Mouse (Mus musculus) neutrophil, adult 5-6 weeks (primary cell): Measurements from ENCODE around the gene Eci2. TPM values are rescaled to one million over a fixed set of nuclear protein-coding genes. Genes with fewer than 3 reads are reported as not detected.
"Not testable (repeated sequence)": the region's sequence is repeated elsewhere in the genome, so short reads cannot be mapped to it uniquely, and the experiment has no call there.

Experiments used
- ATAC-seq: fragments of 151-379, 151-347 bp; 2 replicates; pipeline ENCODE4 v1.8.0; 2017; ENCODE audit warnings: mild to moderate bottlenecking, moderate TSS enrichment; ENCODE audit not compliant: insufficient number of reproducible peaks, poor library complexity, low FRiP score, severe bottlenecking; ENCODE audit errors: extremely low read depth
- total RNA-seq: library from RNA; stranded (forward); fragments of 200-1000 nt; gene quantifications from 2 replicates; pipeline ENCODE4 v1.2.3, GENCODE M21; 2017

Gene Eci2
- total RNA-seq, 1 experiment from 2014 or later: 16.1 TPM

GRCm38 (mm10) chr13:34993983-34994811 lies 32.7 kb downstream of the Eci2 start:
- peak; percentile 92 for ATAC-seq

- ATAC-seq: no peak
Measured at GRCm38 (mm10) chr13:34993595-34993982, 33.3 kb downstream of the Eci2 start.

GRCm38 (mm10) chr13:34993085-34993484 lies 33.8 kb downstream of the Eci2 start:
- no peak for ATAC-seq

GRCm38 (mm10) chr13:34991581-34992273 lies 35.2 kb downstream of the Eci2 start:
- no peak for ATAC-seq

GRCm38 (mm10) chr13:34983479-34983878 lies 43.4 kb downstream of the Eci2 start:
- ATAC-seq: not testable (repeated sequence)

- not testable (repeated sequence) for ATAC-seq
Measured at GRCm38 (mm10) chr13:34978635-34979034, 48.3 kb downstream of the Eci2 start.

- ATAC-seq: no peak
Measured at GRCm38 (mm10) chr13:34977410-34977809, 49.5 kb downstream of the Eci2 start.

GRCm38 (mm10) chr13:34976116-34976515 lies 50.8 kb downstream of the Eci2 start:
- no peak for ATAC-seq

- no peak for ATAC-seq
Measured at GRCm38 (mm10) chr13:34973770-34974169, 53.1 kb downstream of the Eci2 start.

GRCm38 (mm10) chr13:34973149-34973548 lies 53.7 kb downstream of the Eci2 start:
- 0 out of 2 replicates have a peak, but pooled peaks have one; percentile 39 for ATAC-seq

- not testable (repeated sequence) for ATAC-seq
Measured at GRCm38 (mm10) chr13:34972456-34972855, 54.4 kb downstream of the Eci2 start.

- ATAC-seq: not testable (repeated sequence)
Measured at GRCm38 (mm10) chr13:34965647-34966046, 61.2 kb downstream of the Eci2 start.

GRCm38 (mm10) chr13:34964866-34965265 lies 62.0 kb downstream of the Eci2 start:
- ATAC-seq: no peak

- ATAC-seq: no peak
Measured at GRCm38 (mm10) chr13:34964419-34964818, 62.5 kb downstream of the Eci2 start.

- no peak for ATAC-seq
Measured at GRCm38 (mm10) chr13:34963511-34964397, 63.1 kb downstream of the Eci2 start, which contains the start of gene Eci3. Gene Eci3 (minus strand): TSS chr13:34963810.

GRCm38 (mm10) chr13:34960996-34961770 lies 65.7 kb downstream of the Eci2 start:
- ATAC-seq: no peak

- not testable (repeated sequence) for ATAC-seq
Measured at GRCm38 (mm10) chr13:34958158-34958557, 68.7 kb downstream of the Eci2 start.

GRCm38 (mm10) chr13:34956901-34957300 lies 70.0 kb downstream of the Eci2 start:
- ATAC-seq: no peak
